Mouse (Mus musculus) stomach, postnatal 0 days (tissue): Measurements from ENCODE around the gene 4930539E08Rik.

ENCODE experiments used
- CTCF ChIP-seq: IDR thresholded peaks from 2 replicates; pipeline ENCODE4 v1.5.1; 2016; ENCODE audit warnings: antibody characterized with exemption, low read depth, mild to moderate bottlenecking, moderate library complexity
- EP300 ChIP-seq: optimal IDR thresholded peaks from 2 replicates; pipeline ENCODE3; 2016; ENCODE audit warnings: antibody characterized with exemption

DNA sequence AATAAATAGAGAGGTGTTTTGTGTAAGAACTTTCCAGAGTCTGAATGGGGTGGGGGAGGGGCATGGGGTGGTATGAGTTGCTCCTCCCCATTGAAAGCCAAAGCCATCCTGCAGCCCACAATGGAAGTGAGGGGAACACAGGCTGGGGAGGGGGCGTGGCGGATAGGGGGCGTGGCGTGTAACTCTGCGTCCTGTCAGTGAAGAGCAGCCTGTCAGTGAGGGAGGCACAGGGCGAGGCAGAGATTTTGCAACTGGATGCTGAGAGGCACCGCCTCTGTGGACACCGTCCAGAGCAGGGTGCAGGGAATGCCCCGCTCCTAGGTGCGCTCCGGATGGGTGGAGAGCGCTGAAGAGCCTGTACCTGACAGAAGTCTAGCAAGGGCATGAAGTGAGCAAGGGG lies 56.9 kb downstream of the 4930539E08Rik start, which contains the start of gene Pnpla1:
- TF ChIP-seq CTCF, result no peak
- TF ChIP-seq EP300, result no peak
